Mouse (Mus musculus) testis, adult 2 months (tissue): ENCODE results near the gene Uqcrfs1.

Experiments
- CTCF ChIP-seq: fragments of 200-500 bp; IDR thresholded peaks from 2 replicates; pipeline ENCODE4 v1.5.1; 2012; ENCODE audit warnings: low read depth, mild to moderate bottlenecking, inconsistent platforms, low read length, moderate library complexity; ENCODE audit not compliant: control insufficient read depth, insufficient read depth, insufficient replicate concordance
- POLR2A ChIP-seq: fragments of 200-500 bp; IDR thresholded peaks from 2 replicates; pipeline ENCODE4 v1.6.1; 2012; ENCODE audit warnings: low read depth, mild to moderate bottlenecking, inconsistent platforms, low read length, moderate library complexity; ENCODE audit not compliant: control insufficient read depth

GRCm38 (mm10) chr13:30507651-30508050 lies 37.5 kb downstream of the Uqcrfs1 start:
- no peak for TF ChIP-seq CTCF
- no peak for TF ChIP-seq POLR2A
